Mouse (Mus musculus): ENCODE results near the gene Grn.

The Grn gene

GRCm38 (mm10) chr11:102424666-102425065 is 5.4 kb upstream of the Grn start:
- peak; percentile 66 for DNase-seq (ENCODE audit: low spot score)

DNA sequence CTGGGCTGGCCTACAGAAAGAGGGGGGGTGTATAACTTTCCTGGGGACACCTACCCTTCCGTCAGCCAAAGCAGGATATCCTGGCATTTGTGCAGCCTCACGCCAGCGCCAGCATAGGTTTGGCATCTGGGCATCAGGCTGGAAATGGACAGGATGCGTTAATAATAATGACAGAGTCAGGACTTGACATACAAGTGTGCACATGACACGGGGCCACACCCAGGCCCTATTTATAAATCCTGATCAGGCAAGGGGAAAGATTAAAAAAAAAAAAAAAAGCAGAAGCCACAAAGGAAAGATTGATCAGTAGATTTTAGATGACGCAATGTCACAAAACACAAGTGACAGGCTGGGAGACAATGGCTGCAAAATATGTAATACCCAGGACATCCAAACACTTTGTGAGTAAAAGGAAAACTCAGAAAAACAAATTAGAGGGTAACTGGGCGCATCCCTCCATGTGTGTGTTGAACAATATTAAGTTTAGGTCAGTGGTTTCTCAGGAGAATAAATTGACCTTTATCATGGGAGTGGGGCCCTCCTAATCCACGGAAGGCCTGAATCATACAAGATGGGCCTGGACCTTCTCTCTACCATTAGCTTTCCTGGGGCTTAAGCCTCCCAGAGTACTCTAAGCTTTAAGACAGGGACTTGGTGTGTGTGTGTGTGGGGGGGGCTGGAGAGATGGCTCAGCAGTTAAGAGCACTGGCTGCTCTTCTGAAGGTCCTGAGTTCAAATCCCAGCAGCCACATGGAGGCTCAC is 4.4 kb upstream of the Grn start:
- DNase-seq (ENCODE audit: low spot score) = no peak

GRCm38 (mm10) chr11:102428981-102429540 is 1.1 kb upstream of the Grn start:
- DNase-seq (ENCODE audit: low spot score) = no peak

DNA sequence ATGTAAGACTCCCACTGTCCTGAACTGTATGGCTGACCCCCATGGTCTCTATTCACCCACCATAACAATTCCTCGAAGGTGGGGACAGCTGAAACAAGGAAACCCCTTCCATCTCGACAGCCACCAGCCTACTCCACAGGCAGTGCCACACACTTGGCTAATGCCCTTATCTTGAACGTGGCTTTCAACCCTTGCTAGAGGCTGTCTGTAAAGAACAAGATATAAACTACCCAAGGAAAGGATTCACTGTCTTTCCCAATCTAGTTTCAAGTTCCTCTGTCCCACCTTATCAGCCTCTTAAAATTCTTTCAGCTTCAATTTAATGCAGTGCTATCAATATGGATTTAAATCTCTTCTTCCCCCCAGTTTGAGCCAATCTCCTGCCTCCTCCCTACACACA is 564 bp upstream of the Grn start:
- no peak for DNase-seq (ENCODE audit: low spot score)

DNA sequence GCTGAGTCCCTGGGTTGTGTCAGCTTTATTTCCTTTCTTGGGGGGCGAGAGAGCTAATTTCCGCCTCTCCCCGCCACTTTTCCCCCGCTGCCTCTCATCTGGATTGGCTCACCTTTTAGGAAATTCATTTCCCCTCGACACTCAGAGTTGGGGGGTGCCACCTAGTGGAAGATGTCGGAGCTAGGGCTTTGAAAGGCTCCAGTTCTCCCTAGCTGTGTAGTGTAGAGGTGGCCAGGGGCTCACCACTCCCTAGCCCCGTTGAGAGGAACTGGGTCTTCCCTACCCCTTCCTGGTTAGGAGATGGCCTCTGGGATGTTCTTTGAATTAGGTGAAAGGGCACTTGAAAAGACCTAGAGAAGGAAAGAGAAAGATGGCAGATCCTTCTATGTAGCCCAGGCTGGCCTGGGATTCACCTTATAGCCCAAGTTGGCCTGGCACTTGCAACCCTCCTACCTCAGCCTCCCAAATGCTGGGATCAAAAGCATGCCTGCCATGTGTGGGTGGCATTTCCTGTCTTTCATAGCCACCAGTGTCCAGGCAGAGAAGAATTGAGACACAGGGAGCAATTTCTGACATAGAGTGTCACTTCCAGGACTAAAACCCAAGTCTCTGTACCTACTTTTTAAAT is 1.0 kb downstream of the Grn start:
- peak; percentile 85 for DNase-seq (ENCODE audit: low spot score)

- no peak for DNase-seq (ENCODE audit: low spot score)
Measured at GRCm38 (mm10) chr11:102431728-102432114, 1.6 kb downstream of the Grn start.

DNA sequence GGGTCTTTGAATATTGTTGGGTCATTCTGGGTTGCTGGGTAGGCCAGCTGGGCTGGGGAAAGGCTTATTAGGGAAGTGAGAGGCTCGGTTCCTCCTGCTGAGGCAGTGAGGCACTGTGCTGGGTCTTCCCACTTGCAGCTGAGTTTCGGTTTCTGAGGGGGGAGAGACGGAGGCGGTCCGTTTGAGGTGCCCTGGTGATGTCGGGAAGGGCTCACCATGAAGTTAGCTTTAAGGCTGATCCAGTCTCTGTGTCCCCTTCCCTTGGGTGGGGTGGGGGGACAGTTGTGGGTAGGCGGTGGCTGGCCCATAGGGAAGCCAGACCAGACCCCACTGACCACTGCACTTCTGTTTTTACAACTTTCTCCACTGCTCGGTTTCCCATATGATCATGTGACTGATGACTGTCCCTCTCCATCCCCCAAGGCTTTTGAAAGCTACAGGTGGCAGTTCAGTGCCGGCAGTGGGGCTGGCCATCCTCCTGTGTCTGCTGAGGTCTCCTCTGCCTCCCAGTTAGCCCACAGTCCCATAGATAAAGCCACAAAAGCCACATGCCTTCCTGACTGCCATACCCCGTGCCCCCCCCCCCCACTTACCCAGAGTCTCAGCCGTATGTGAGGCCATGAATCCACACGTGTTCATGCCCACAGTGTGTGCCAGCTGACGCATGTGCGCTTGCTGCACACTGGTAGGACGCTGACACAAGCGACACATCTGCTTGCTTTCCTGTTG is 2.2 kb downstream of the Grn start:
- DNase-seq (ENCODE audit: low spot score) = no peak

GRCm38 (mm10) chr11:102432896-102433295 is 2.8 kb downstream of the Grn start:
- peak; percentile 93 for DNase-seq (ENCODE audit: low spot score)

DNA sequence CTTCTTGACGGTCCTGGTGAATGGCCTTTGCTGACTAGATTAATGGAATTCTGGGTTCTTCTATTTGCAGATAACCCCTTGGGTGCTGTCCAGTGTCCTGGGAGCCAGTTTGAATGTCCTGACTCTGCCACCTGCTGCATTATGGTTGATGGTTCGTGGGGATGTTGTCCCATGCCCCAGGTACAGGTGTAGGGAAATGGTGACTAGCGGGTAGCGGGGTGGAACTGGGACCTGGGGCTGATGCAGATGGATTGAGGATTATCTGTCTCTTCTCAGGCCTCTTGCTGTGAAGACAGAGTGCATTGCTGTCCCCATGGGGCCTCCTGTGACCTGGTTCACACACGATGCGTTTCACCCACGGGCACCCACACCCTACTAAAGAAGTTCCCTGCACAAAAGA is 3.8 kb downstream of the Grn start:
- DNase-seq (ENCODE audit: low spot score) = no peak

- peak; percentile 94 for DNase-seq (ENCODE audit: low spot score)
Measured at GRCm38 (mm10) chr11:102434406-102434805, 4.3 kb downstream of the Grn start.

GRCm38 (mm10) chr11:102434816-102435705 is 4.9 kb downstream of the Grn start:
- no peak for DNase-seq (ENCODE audit: low spot score)

GRCm38 (mm10) chr11:102435754-102436470 is 5.8 kb downstream of the Grn start:
- DNase-seq (ENCODE audit: low spot score) = no peak

- DNase-seq (ENCODE audit: low spot score) = no peak
Measured at GRCm38 (mm10) chr11:102436471-102436790, 6.3 kb downstream of the Grn start.

GRCm38 (mm10) chr11:102437120-102438061 is 7.3 kb downstream of the Grn start:
- no peak for DNase-seq (ENCODE audit: low spot score)

DNA sequence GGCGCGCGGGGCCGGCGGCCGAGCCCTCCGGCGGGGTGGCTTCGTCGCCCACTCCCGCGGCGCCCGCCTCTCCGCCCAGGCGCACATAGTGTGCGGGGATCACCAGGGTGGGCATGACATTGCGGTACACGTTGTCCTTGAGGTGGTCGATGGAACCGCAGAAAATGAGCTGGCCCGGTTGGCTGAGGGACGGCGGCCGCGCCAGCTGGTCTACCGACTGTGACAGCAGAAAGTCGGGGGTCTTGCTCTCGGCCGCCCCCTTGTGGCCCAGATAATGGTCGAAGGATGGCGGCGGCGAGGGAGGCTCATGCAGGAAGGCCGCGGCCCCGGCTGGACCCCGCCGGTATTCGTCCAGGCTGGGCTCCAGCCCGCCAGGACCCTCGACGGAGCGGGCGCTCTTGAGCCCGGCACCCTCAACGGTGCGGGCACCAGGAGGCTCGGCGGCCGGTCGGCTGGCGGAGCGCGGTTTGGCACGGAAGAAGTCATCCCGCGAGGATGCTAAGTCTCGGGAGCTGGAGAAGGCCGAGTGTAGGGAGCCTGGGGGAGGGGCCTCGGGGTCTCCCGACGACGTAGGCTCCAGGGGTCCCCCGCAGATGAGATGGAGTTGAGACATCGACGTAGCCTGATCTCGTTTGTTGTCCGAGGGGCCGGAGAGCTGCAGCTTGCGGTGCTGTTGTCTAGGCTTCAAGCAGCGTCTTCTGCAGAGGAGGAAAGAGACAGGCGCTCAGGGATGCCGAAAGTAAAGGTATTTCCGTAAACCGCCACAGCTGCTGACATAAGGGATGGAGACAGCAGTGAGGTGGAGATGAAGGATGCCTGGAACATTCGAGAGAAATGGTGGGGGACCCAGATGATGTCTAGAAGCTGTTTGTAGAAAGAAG is 8.3 kb downstream of the Grn start:
- no peak for DNase-seq (ENCODE audit: low spot score)

GRCm38 (mm10) chr11:102439093-102440082 is 9.3 kb downstream of the Grn start:
- no peak for DNase-seq (ENCODE audit: low spot score)

- no peak for DNase-seq (ENCODE audit: low spot score)
Measured at GRCm38 (mm10) chr11:102440255-102440654, 10.1 kb downstream of the Grn start.

GRCm38 (mm10) chr11:102441434-102441833 is 11.3 kb downstream of the Grn start:
- DNase-seq (ENCODE audit: low spot score) = no peak
